Mouse (Mus musculus) gastrocnemius, postnatal 36 days (tissue): ENCODE measurements at regions not wholly inside any gene's neighbourhood (a gene's known extent, or its start where the extent isn't known, plus 50 kb on each side); places are given as distances from the start of the nearest gene placed in this dataset.

Experiments
- DNase-seq, 2 experiments: peaks; one replicate each; pipeline ENCODE4 v3.0.0; 2022
- intact Hi-C: fragments of 180-260 bp; cut with DNase I; formaldehyde crosslinking; loops from one replicate; pipeline ENCODE4 v1.15.1; 2025

- DNase-seq = no peak
- intact Hi-C loops = no loop called here
Measured at GRCm38 (mm10) chr16:57823329-57823728, 68.8 kb upstream of the Col8a1 start.

- no peak for DNase-seq
- intact Hi-C loops = no loop called here
Measured at GRCm38 (mm10) chr16:57845416-57845815, 90.9 kb upstream of the Col8a1 start.

GRCm38 (mm10) chr16:57846386-57846785 is 91.8 kb upstream of the Col8a1 start:
- intact Hi-C loops = no loop called here

GRCm38 (mm10) chr16:57851854-57852253 is 97.3 kb upstream of the Col8a1 start:
- intact Hi-C loops = no loop called here
- DNase-seq = no peak

More at GRCm38 (mm10) chr16:57846386-57846785, 91.8 kb upstream of the Col8a1 start:
- no peak for DNase-seq

GRCm38 (mm10) chr16:57852838-57853460 is 98.4 kb upstream of the Col8a1 start:
- intact Hi-C loops = no loop called here
- DNase-seq = no peak

GRCm38 (mm10) chr16:57853751-57854150 is 99.2 kb upstream of the Col8a1 start:
- no peak for DNase-seq
- intact Hi-C loops = no loop called here

- intact Hi-C loops = no loop called here
- no peak for DNase-seq
Measured at GRCm38 (mm10) chr16:57857071-57857470, 102.5 kb upstream of the Col8a1 start.

GRCm38 (mm10) chr16:57858151-57858764 is 103.7 kb upstream of the Col8a1 start:
- intact Hi-C loops = no loop called here
- no peak for DNase-seq

GRCm38 (mm10) chr16:57858765-57859201 is 104.2 kb upstream of the Col8a1 start:
- no peak for DNase-seq
- intact Hi-C loops = no loop called here

- intact Hi-C loops = no loop called here
- DNase-seq = no peak
Measured at GRCm38 (mm10) chr16:57863206-57863860, 108.8 kb upstream of the Col8a1 start.

- DNase-seq = no peak
- intact Hi-C loops = no loop called here
Measured at GRCm38 (mm10) chr16:57876857-57877256, 122.3 kb upstream of the Col8a1 start.

- no peak for DNase-seq
- intact Hi-C loops = no loop called here
Measured at GRCm38 (mm10) chr16:57881575-57882094, 127.1 kb upstream of the Col8a1 start.

- intact Hi-C loops = no loop called here
- no peak for DNase-seq
Measured at GRCm38 (mm10) chr16:57888138-57888537, 133.6 kb upstream of the Col8a1 start.

GRCm38 (mm10) chr16:57888553-57888952 is 134.0 kb upstream of the Col8a1 start:
- no peak for DNase-seq
- intact Hi-C loops = no loop called here

GRCm38 (mm10) chr16:57890135-57890534 is 135.6 kb upstream of the Col8a1 start:
- intact Hi-C loops = no loop called here

GRCm38 (mm10) chr16:57893111-57893510 is 138.6 kb upstream of the Col8a1 start:
- DNase-seq = no peak
- intact Hi-C loops = no loop called here

More at GRCm38 (mm10) chr16:57890135-57890534, 135.6 kb upstream of the Col8a1 start:
- no peak for DNase-seq

- intact Hi-C loops = no loop called here
- no peak for DNase-seq
Measured at GRCm38 (mm10) chr16:57893698-57894352, 139.3 kb upstream of the Col8a1 start.

GRCm38 (mm10) chr16:57901006-57901405 is 146.5 kb upstream of the Col8a1 start:
- no peak for DNase-seq
- intact Hi-C loops = no loop called here

- DNase-seq = no peak
- intact Hi-C loops = no loop called here
Measured at GRCm38 (mm10) chr16:57902498-57902897, 148.0 kb upstream of the Col8a1 start.

- intact Hi-C loops = no loop called here
- no peak for DNase-seq
Measured at GRCm38 (mm10) chr16:57912001-57912400, 157.5 kb upstream of the Col8a1 start.

- no peak for DNase-seq
- intact Hi-C loops = no loop called here
Measured at GRCm38 (mm10) chr16:57914506-57914905, 160.0 kb upstream of the Col8a1 start.
